Mouse (Mus musculus) lung, embryonic 14.5 days (tissue): ENCODE results near the gene Sephs1. TPM values are rescaled to one million over a fixed set of nuclear protein-coding genes. Genes with fewer than 3 reads are reported as not detected.
A peak's percentile ranks its signal among the peaks of the same experiment; 100 is the strongest.

Source experiments
- ATAC-seq: fragments of 200-750 bp; cut with Nextera tagmentation; 2 replicates; pipeline ENCODE4 v1.8.0; 2017; ENCODE audit warnings: mild to moderate bottlenecking, moderate TSS enrichment, moderate library complexity; ENCODE audit not compliant: insufficient read depth
- DNase-seq: peaks from one replicate; pipeline ENCODE4 v3.0.0-alpha.2; 2015
- H3K27ac ChIP-seq: fragments of 300-500 bp; sonication (generic); 2 replicates; pipeline ENCODE4 v1.5.1; 2014; ENCODE audit warnings: low read depth, mild to moderate bottlenecking, moderate library complexity
- H3K27me3 ChIP-seq: fragments of 300-500 bp; sonication (generic); 2 replicates; pipeline ENCODE4 v1.6.1; 2014; ENCODE audit warnings: low read length, control low read depth; ENCODE audit not compliant: insufficient read depth
- H3K36me3 ChIP-seq: fragments of 300-500 bp; sonication (generic); 2 replicates; pipeline ENCODE4 v1.6.1; 2014; ENCODE audit warnings: control low read depth; ENCODE audit not compliant: insufficient read depth
- H3K4me1 ChIP-seq: fragments of 300-500 bp; sonication (generic); 2 replicates; pipeline ENCODE4 v1.6.1; 2014; ENCODE audit warnings: antibody characterized with exemption, control low read depth; ENCODE audit not compliant: insufficient read depth
- H3K4me2 ChIP-seq: fragments of 300-500 bp; sonication (generic); 2 replicates; pipeline ENCODE4 v1.6.1; 2014; ENCODE audit warnings: mild to moderate bottlenecking
- H3K4me3 ChIP-seq: fragments of 300-500 bp; sonication (generic); 2 replicates; pipeline ENCODE4 v1.5.1; 2014; ENCODE audit warnings: low read depth, low read length
- H3K9ac ChIP-seq: fragments of 300-500 bp; sonication (generic); 2 replicates; pipeline ENCODE4 v1.6.1; 2014
- H3K9me3 ChIP-seq: fragments of 300-500 bp; sonication (generic); 2 replicates; pipeline ENCODE4 v1.6.1; 2016; ENCODE audit warnings: low read depth, low read length, control low read depth
- CTCF ChIP-seq: IDR thresholded peaks from 2 replicates; pipeline ENCODE4 v1.5.1; 2016; ENCODE audit warnings: antibody characterized with exemption, low read depth
- WGBS: fragments of 180-500 bp; shearing (Covaris S2); extraction: QIAGEN DNeasy Blood & Tissue Kit; methylation state at CpG from one replicate; pipeline ENCODE4 v1.1.7; 2014; 5-methylcytosine and 5-hydroxymethylcytosine counted together
- polyA plus RNA-seq: library from polyadenylated mRNA; unstranded; fragments of >200 nt; fragmentation: Nextera tagmentation; extraction: Ambion mirVana; gene quantifications from 2 replicates; pipeline ENCODE4 v1.2.1, GENCODE M21; 2014

Sephs1 gene
- polyA plus RNA-seq, 1 experiment from 2014 or later: 130 TPM

DNA sequence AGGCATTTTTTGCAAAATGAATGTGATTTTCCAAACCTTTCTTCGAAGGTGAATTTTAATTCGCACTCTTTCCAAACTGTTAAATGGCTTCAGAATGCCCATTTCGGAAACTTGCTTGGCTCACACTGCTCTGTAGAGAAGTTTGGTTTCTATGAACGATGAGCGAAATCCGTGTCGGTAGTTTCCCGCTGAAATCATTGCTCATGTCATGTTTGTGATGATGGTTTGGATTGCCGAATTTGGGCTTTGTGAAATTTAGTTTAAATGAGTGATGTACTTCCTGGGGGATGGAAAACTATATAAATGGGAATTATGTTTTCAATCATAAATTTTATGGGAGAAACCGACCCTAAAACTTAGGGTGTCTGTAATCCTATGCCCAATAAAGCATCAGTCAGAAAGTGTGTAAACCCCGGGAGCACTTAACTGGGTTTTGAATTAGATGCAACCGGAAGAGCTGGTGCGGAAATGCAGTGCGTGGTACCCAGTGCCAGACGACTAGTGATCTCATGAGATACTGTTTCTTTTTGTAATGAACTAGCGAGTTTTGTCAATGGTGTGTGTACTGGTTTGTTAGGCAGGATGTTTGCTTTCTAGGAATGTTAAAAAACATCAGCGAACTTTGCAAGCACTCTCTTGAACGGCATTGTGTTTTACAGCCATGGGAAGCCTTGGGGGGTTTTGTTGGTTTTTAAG, 1.8 kb downstream of the Sephs1 start:
- no peak for ATAC-seq
- no peaks in the 10 kb centered on the region for H3K9me3 ChIP-seq

DNA sequence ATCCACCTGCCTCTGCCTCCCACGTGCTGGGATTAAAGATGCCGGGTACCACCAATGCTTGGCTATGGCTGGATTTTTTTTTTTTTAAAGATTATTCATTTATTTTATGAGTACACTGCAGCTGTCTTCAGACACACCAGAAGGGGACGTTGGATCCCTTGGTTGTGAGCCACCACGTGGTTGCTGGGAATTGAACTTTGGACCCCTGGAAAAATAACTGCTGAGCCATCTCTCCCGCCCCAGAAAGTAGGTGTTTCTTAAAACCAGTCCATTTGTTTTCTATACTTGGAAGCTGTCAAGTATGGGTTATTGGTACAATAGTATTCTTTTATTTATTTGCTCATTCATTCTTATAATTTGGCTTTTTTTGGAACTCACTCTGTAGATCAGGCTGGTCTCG, 5.5 kb downstream of the Sephs1 start:
- ATAC-seq (no peak), DNase-seq (no peak)
- no peak overlapping the region for H3K4me2 ChIP-seq
- 89% methylated on average over 6 of the region's 6 CpGs for WGBS
- peaks cover 74% of the 10 kb centered on the region for H3K36me3 ChIP-seq
- no peaks in the 10 kb centered on the region for H3K27me3 ChIP-seq
- H3K9ac ChIP-seq: no peak overlapping the region
- H3K4me3 ChIP-seq: no peak overlapping the region
- TF ChIP-seq CTCF: no peak
- no peaks in the 10 kb centered on the region for H3K9me3 ChIP-seq
- no peaks in the 10 kb centered on the region for H3K4me1 ChIP-seq
- no peak overlapping the region for H3K27ac ChIP-seq

More for the DNA sequence above, 1.8 kb downstream of the Sephs1 start:
- peak; percentile 53 for DNase-seq
- peak overlapping the region; percentile 79 for H3K4me2 ChIP-seq
- peaks cover 37% of the 10 kb centered on the region for H3K36me3 ChIP-seq
- H3K4me1 ChIP-seq: 0 out of 2 replicates have a peak, but pooled peaks cover 4% of the 10 kb centered on the region
- H3K27ac ChIP-seq: peak overlapping the region; percentile 99
- H3K9ac ChIP-seq: peak overlapping the region; percentile 98
- WGBS: under 1% methylated on average over 18 of the region's 18 CpGs
- H3K27me3 ChIP-seq: no peaks in the 10 kb centered on the region
- TF ChIP-seq CTCF: no peak
- H3K4me3 ChIP-seq: peak overlapping the region; percentile 97

DNA sequence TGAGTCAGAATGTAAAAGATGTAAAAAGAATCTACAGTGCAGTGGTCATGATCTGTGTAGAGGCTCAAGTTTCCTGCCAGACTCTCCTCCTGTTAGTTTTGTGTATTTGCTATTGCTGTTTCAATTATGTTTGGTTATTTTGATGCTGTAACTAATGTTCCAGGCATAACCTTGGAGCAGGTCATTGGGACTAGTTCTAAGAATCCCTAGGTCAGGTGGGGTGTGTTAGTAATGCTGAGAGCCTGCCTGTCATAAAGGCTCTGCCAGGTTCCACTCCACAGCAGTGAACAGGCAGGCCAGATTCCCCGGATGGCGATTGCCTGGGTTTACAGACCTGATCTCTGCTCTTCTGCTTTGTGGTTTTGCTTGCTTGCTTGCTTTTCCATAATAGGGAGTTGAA, 14.2 kb downstream of the Sephs1 start:
- DNase-seq (no peak), ATAC-seq (no peak)
- H3K4me1 ChIP-seq: no peaks in the 10 kb centered on the region
- no peaks in the 10 kb centered on the region for H3K27me3 ChIP-seq
- no peak for TF ChIP-seq CTCF
- no peak overlapping the region for H3K9ac ChIP-seq
- no peaks in the 10 kb centered on the region for H3K9me3 ChIP-seq
- 91% methylated on average over 2 of the region's 2 CpGs for WGBS
- H3K36me3 ChIP-seq: peaks cover 95% of the 10 kb centered on the region
- no peak overlapping the region for H3K4me2 ChIP-seq
- H3K4me3 ChIP-seq: no peak overlapping the region
- H3K27ac ChIP-seq: no peak overlapping the region

DNA sequence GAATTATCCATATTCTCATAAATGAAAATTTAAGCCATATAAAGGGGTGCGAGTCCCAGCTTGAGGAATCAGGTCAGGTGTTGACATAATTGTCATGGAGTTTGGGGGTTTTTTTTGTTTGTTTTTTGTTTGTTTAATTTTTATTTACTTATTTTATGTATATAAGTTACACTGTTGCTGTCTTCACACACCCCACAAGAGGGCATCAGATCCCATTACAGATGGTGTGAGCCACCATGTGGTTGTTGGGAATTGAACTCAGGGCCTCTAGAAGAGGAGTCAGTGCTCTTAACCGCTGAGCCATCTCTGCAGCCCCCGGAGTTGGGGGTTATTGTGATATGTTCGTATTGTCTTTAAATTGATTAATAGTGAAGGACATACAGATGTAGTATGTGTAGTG, 15.6 kb downstream of the Sephs1 start:
- no peaks in the 10 kb centered on the region for H3K4me1 ChIP-seq
- peaks cover 93% of the 10 kb centered on the region for H3K36me3 ChIP-seq
- no peak overlapping the region for H3K4me3 ChIP-seq
- no peaks in the 10 kb centered on the region for H3K27me3 ChIP-seq
- H3K27ac ChIP-seq: no peak overlapping the region
- no peak for DNase-seq
- WGBS: 90% methylated on average over 4 of the region's 4 CpGs
- no peak overlapping the region for H3K4me2 ChIP-seq
- ATAC-seq: no peak
- H3K9me3 ChIP-seq: no peaks in the 10 kb centered on the region
- no peak overlapping the region for H3K9ac ChIP-seq
- TF ChIP-seq CTCF: peak; percentile 12; the same call in 1 of the 2 replicates

DNA sequence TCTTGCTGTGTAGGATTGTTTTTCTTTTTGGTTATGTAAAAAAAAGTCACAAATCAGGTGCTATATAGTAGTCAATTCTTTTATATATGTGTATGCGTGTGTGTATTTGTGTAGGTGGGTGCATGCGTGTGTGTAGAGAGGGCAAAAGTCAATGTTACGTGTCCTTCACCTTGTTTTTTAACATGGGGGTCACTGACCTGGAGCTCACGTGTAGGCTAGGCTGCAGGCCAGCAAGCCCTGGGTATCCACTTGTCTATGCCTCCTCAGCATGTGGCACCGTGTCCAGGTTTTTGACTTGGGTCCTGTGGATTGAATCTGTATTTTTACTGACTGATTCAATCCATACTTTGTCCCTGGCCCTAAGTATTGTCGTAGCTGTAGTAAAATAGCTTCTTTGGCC, 19.3 kb downstream of the Sephs1 start:
- Histone ChIP-seq H3K4me1 (no peaks in the 10 kb centered on the region), H3K27ac (no peak overlapping the region), H3K27me3 (no peaks in the 10 kb centered on the region), H3K9ac (no peak overlapping the region), H3K4me2 (no peak overlapping the region), H3K4me3 (no peak overlapping the region), H3K36me3 (peaks cover 82% of the 10 kb centered on the region), H3K9me3 (no peaks in the 10 kb centered on the region)
- WGBS: 86% methylated on average over 6 of the region's 6 CpGs
- DNase-seq: no peak
- ATAC-seq: no peak
- TF ChIP-seq CTCF: no peak

DNA sequence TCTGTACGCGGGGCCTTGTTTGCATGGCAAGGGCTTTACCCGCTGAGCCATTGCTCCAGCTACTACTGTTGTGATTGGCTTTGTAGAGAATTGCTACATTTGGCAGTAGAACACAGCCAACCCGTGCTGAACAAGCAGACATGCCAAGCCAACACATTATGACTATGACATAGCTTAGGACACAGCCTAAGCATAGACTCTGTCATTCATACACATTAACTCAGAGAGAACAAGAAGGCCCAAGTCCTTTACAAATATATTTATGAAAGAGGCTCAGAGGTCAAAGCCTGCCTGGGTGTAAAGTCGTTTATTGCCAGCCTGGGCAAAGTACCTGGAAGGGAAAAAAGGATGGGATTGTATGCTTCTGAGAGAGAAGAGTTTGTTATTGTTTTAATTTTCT, 21.0 kb downstream of the Sephs1 start:
- Histone ChIP-seq H3K4me2 (no peak overlapping the region), H3K27ac (no peak overlapping the region), H3K36me3 (peaks cover 82% of the 10 kb centered on the region), H3K9me3 (no peaks in the 10 kb centered on the region), H3K27me3 (no peaks in the 10 kb centered on the region), H3K4me3 (no peak overlapping the region), H3K4me1 (no peaks in the 10 kb centered on the region), H3K9ac (no peak overlapping the region)
- no peak for DNase-seq
- 91% methylated on average over 5 of the region's 5 CpGs for WGBS
- TF ChIP-seq CTCF: no peak
- no peak for ATAC-seq

DNA sequence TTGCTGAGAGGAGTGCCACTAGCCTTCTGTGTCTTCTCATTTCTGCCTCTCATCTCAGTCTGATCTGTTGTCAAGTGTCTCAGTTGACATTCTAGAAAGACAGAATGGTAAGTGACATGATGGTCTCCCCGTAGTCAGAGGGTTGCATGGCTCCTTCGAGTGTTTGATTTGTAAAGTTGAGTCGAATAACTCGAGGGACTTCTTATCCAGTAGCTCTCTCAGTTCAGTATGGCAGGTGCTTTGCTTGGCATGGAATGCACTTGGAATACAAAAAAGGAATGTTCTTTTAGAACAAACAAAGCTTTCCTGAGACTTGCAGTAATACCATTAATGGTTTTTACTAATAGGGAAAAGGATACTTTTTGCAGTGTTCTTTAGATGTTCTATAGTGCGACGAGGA, 25.8 kb downstream of the Sephs1 start:
- H3K4me3 ChIP-seq: no peak overlapping the region
- no peak for TF ChIP-seq CTCF
- no peak overlapping the region for H3K9ac ChIP-seq
- ATAC-seq (no peak), DNase-seq (peak; percentile 43)
- peaks cover 55% of the 10 kb centered on the region for H3K36me3 ChIP-seq
- no peaks in the 10 kb centered on the region for H3K9me3 ChIP-seq
- H3K27me3 ChIP-seq: no peaks in the 10 kb centered on the region
- H3K27ac ChIP-seq: peak overlapping the region; percentile 60
- H3K4me2 ChIP-seq: no peak overlapping the region
- H3K4me1 ChIP-seq: 0 out of 2 replicates have a peak, but pooled peaks cover 2% of the 10 kb centered on the region
- 73% methylated on average over 6 of the region's 6 CpGs for WGBS
